Mouse (Mus musculus): ENCODE measurements around the gene Akt1. TPM values are rescaled to one million over a fixed set of nuclear protein-coding genes. Genes with fewer than 3 reads are reported as not detected.
A peak's percentile ranks its signal among the peaks of the same experiment; 100 is the strongest.

Akt1 gene
- polyA plus RNA-seq, 1 experiment: 297 TPM

GRCm38 (mm10) chr12:112654076-112654475, 20.6 kb downstream of the Akt1 start:
- Histone ChIP-seq H3K79me3 (ENCODE audit: low read depth) (peaks cover 5% of the 10 kb centered on the region), H3K27me3 (ENCODE audit: control insufficient read depth, insufficient read depth, insufficient read length) (no peaks in the 10 kb centered on the region), H3K36me3 (ENCODE audit: control insufficient read depth, insufficient read depth) (peaks cover 65% of the 10 kb centered on the region), H3ac (ENCODE audit: control insufficient read depth, insufficient read length, low read depth) (no peak overlapping the region), H3K79me2 (ENCODE audit: control insufficient read depth, insufficient read depth) (peaks cover 13% of the 10 kb centered on the region), H3K4me3 (ENCODE audit: insufficient read depth, poor library complexity, severe bottlenecking) (no peak overlapping the region)
- no peak for TF ChIP-seq CEBPB (IDR thresholded peaks at IDR 0.05; ENCODE audit: low read depth)

- Histone ChIP-seq H3K4me3 (ENCODE audit: insufficient read depth, poor library complexity, severe bottlenecking) (no peak overlapping the region), H3K36me3 (ENCODE audit: control insufficient read depth, insufficient read depth) (peaks cover 59% of the 10 kb centered on the region), H3K79me3 (ENCODE audit: low read depth) (peaks cover 5% of the 10 kb centered on the region), H3K27me3 (ENCODE audit: control insufficient read depth, insufficient read depth, insufficient read length) (no peaks in the 10 kb centered on the region), H3K79me2 (ENCODE audit: control insufficient read depth, insufficient read depth) (peaks cover 20% of the 10 kb centered on the region), H3ac (ENCODE audit: control insufficient read depth, insufficient read length, low read depth) (no peak overlapping the region)
- TF ChIP-seq CTCF (IDR thresholded peaks at IDR 0.05; ENCODE audit: control insufficient read depth, insufficient read depth, insufficient read length): peak; percentile 69
- no peak for TF ChIP-seq USF1 (IDR thresholded peaks at IDR 0.05; ENCODE audit: low read depth)
- no peak for TF ChIP-seq MYOG (IDR thresholded peaks at IDR 0.05; ENCODE audit: control insufficient read depth, extremely low read depth, insufficient read length)
- TF ChIP-seq MAX (IDR thresholded peaks at IDR 0.05): no peak
- TF ChIP-seq FOSL1 (IDR thresholded peaks at IDR 0.05; ENCODE audit: insufficient read depth, low read length, poor library complexity, severe bottlenecking): no peak
- no peak for TF ChIP-seq CEBPB (IDR thresholded peaks at IDR 0.05; ENCODE audit: low read depth)
- TF ChIP-seq MYOD1 (IDR thresholded peaks at IDR 0.05; ENCODE audit: control insufficient read depth, insufficient read length, low read depth): peak; percentile 6
Observed at GRCm38 (mm10) chr12:112653157-112653824, 21.4 kb downstream of the Akt1 start.

- H3K79me3 ChIP-seq (ENCODE audit: low read depth): peaks cover 12% of the 10 kb centered on the region
- TF ChIP-seq MYOD1 (IDR thresholded peaks at IDR 0.05; ENCODE audit: control insufficient read depth, insufficient read length, low read depth): peak; percentile 24
- TF ChIP-seq USF1 (IDR thresholded peaks at IDR 0.05; ENCODE audit: low read depth): no peak
- H3K27me3 ChIP-seq (ENCODE audit: control insufficient read depth, insufficient read depth, insufficient read length): no peaks in the 10 kb centered on the region
- H3K4me3 ChIP-seq (ENCODE audit: insufficient read depth, poor library complexity, severe bottlenecking): no peak overlapping the region
- peaks cover 57% of the 10 kb centered on the region for H3K36me3 ChIP-seq (ENCODE audit: control insufficient read depth, insufficient read depth)
- peaks cover 34% of the 10 kb centered on the region for H3K79me2 ChIP-seq (ENCODE audit: control insufficient read depth, insufficient read depth)
- H3ac ChIP-seq (ENCODE audit: control insufficient read depth, insufficient read length, low read depth): no peak overlapping the region
Observed at GRCm38 (mm10) chr12:112651778-112652439, 22.8 kb downstream of the Akt1 start.

GRCm38 (mm10) chr12:112648081-112648480, 26.6 kb downstream of the Akt1 start:
- Histone ChIP-seq H3K79me2 (ENCODE audit: control insufficient read depth, insufficient read depth) (peaks cover 56% of the 10 kb centered on the region), H3K27me3 (ENCODE audit: control insufficient read depth, insufficient read depth, insufficient read length) (no peaks in the 10 kb centered on the region), H3K79me3 (ENCODE audit: low read depth) (peaks cover 31% of the 10 kb centered on the region), H3ac (ENCODE audit: control insufficient read depth, insufficient read length, low read depth) (no peak overlapping the region), H3K4me3 (ENCODE audit: insufficient read depth, poor library complexity, severe bottlenecking) (no peak overlapping the region), H3K36me3 (ENCODE audit: control insufficient read depth, insufficient read depth) (peaks cover 38% of the 10 kb centered on the region)
- no peak for TF ChIP-seq CEBPB (IDR thresholded peaks at IDR 0.05; ENCODE audit: low read depth)
- no peak for TF ChIP-seq USF1 (IDR thresholded peaks at IDR 0.05; ENCODE audit: low read depth)
- TF ChIP-seq MYOG (IDR thresholded peaks at IDR 0.05; ENCODE audit: control insufficient read depth, extremely low read depth, insufficient read length): no peak
- no peak for TF ChIP-seq CTCF (IDR thresholded peaks at IDR 0.05; ENCODE audit: control insufficient read depth, insufficient read depth, insufficient read length)
- no peak for TF ChIP-seq MAX (IDR thresholded peaks at IDR 0.05)
- no peak for TF ChIP-seq FOSL1 (IDR thresholded peaks at IDR 0.05; ENCODE audit: insufficient read depth, low read length, poor library complexity, severe bottlenecking)
- TF ChIP-seq MYOD1 (IDR thresholded peaks at IDR 0.05; ENCODE audit: control insufficient read depth, insufficient read length, low read depth): no peak

- Histone ChIP-seq H3K36me3 (ENCODE audit: control insufficient read depth, insufficient read depth) (peaks cover 21% of the 10 kb centered on the region), H3K79me2 (ENCODE audit: control insufficient read depth, insufficient read depth) (peaks cover 56% of the 10 kb centered on the region), H3ac (ENCODE audit: control insufficient read depth, insufficient read length, low read depth) (no peak overlapping the region), H3K79me3 (ENCODE audit: low read depth) (peaks cover 31% of the 10 kb centered on the region), H3K4me3 (ENCODE audit: insufficient read depth, poor library complexity, severe bottlenecking) (no peak overlapping the region), H3K27me3 (ENCODE audit: control insufficient read depth, insufficient read depth, insufficient read length) (no peaks in the 10 kb centered on the region)
- TF ChIP-seq CTCF (IDR thresholded peaks at IDR 0.05; ENCODE audit: control insufficient read depth, insufficient read depth, insufficient read length) (no peak), USF1 (IDR thresholded peaks at IDR 0.05; ENCODE audit: low read depth) (no peak), MAX (IDR thresholded peaks at IDR 0.05) (no peak), MYOD1 (IDR thresholded peaks at IDR 0.05; ENCODE audit: control insufficient read depth, insufficient read length, low read depth) (no peak)
Observed at GRCm38 (mm10) chr12:112646139-112646538, 28.5 kb downstream of the Akt1 start.

- Histone ChIP-seq H3K79me2 (ENCODE audit: control insufficient read depth, insufficient read depth) (peaks cover 49% of the 10 kb centered on the region), H3K36me3 (ENCODE audit: control insufficient read depth, insufficient read depth) (peaks cover 20% of the 10 kb centered on the region), H3K4me3 (ENCODE audit: insufficient read depth, poor library complexity, severe bottlenecking) (peak overlapping the region; percentile 74), H3K27me3 (ENCODE audit: control insufficient read depth, insufficient read depth, insufficient read length) (no peaks in the 10 kb centered on the region), H3ac (ENCODE audit: control insufficient read depth, insufficient read length, low read depth) (peak overlapping the region; percentile 89), H3K79me3 (ENCODE audit: low read depth) (peaks cover 31% of the 10 kb centered on the region)
- TF ChIP-seq MAX (IDR thresholded peaks at IDR 0.05) (peak; percentile 19), FOSL1 (IDR thresholded peaks at IDR 0.05; ENCODE audit: insufficient read depth, low read length, poor library complexity, severe bottlenecking) (no peak)
Observed at GRCm38 (mm10) chr12:112644855-112645506, 29.7 kb downstream of the Akt1 start.
